Mouse (Mus musculus): ENCODE results near the gene Ncmap. TPM values are rescaled to one million over a fixed set of nuclear protein-coding genes. Genes with fewer than 3 reads are reported as not detected.
A peak's percentile ranks its signal among the peaks of the same experiment; 100 is the strongest.
"Not testable (repeated sequence)": the region's sequence is repeated elsewhere in the genome, so short reads cannot be mapped to it uniquely, and the experiment has no call there.

The Ncmap gene
- total RNA-seq, 2 experiments from 2014 or later: 4.0 to 4.2 TPM

DNA sequence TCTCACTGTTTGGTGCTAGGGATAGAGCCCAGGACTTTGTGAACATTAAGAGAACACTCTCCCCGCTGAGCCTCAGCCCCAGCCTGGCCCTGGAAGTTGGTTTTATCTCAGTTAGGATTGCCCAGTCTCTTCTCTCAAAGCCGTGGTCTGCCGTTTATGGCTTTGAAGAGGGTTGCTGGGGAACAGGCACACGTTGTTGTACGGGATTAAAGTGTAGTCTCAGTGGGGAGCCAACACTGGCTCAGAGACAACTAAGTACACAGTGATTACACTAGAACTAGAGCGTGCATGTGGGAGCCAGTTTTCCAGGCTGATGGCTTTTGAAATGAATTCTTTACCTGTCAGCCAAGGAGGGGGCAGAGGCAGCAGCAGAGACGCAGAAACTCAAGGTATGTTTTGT is 3.9 kb upstream of the Ncmap start:
- no peak for DNase-seq

- no peak for DNase-seq
These were observed 476 bp downstream of the Ncmap start for GRCm38 (mm10) chr4:135397551-135397950.

- no peak for DNase-seq
These were observed 1.7 kb downstream of the Ncmap start for GRCm38 (mm10) chr4:135396303-135396702.

- no peak for DNase-seq
These were observed 2.7 kb downstream of the Ncmap start for GRCm38 (mm10) chr4:135395375-135395774.

GRCm38 (mm10) chr4:135394666-135395065 is 3.4 kb downstream of the Ncmap start:
- DNase-seq: no peak

- no peak for DNase-seq
These were observed 4.6 kb downstream of the Ncmap start for GRCm38 (mm10) chr4:135393381-135393780.

GRCm38 (mm10) chr4:135392801-135393200 is 5.2 kb downstream of the Ncmap start:
- no peak for DNase-seq

GRCm38 (mm10) chr4:135391014-135391413 is 7.0 kb downstream of the Ncmap start:
- DNase-seq: no peak

DNA sequence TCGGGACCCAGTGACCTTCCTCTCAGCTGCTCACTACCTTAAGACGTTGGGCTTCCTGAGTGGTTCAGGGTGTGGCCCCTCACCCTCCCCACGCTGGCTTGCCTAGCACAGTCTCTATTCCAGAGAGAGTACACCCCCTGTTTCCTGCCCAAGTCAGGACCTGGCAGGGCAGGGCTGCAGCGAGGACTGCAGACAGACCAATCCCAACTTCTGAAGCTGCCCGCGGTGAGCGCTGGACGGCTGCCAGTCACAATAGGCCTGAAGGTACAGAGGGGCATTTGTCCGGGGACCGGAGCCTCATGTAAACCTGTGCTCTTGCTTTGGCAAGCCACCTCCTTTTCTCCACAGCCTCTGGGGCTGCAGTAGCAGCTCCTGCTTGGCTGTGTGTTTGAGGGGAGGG is 12.4 kb downstream of the Ncmap start:
- no peak for DNase-seq

DNA sequence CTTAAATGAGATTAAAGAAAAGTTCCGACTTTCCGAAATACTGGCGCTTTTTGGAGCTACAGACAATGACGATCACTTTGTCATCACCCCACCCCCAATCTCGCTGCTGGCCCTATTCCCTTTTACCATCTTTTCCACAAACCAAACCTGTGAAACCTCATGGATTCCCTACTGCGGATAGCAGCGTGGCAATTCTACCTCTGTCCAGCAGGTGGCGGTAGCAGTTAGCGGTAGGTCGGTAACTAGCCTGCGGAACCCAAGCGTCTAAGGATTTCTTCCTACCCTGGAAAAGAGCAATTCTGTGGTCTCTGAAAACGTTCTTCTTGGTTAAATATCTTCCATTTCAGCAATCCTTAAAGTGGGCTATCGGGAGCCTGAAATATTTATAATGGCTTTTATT is 15.7 kb downstream of the Ncmap start:
- DNase-seq: no peak

DNA sequence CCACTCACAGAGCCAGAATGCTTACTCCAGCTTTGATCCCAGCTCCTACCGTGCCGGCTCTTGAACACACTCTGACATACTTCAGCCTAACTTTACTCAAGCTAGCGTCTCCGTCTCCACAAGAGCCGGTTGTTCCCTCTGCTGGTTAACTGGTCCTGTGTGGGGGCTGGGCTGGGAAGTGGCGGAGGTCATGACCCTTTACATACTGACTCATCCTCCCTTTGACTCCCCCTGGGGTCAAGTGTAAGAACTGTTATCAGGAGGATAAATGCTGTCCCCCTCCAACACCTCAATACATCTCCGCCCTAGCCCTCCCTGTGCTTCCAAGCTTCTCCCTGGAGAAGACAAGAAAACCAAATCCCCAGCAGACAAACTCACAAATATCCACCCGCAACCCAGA is 16.7 kb downstream of the Ncmap start:
- DNase-seq: no peak

DNA sequence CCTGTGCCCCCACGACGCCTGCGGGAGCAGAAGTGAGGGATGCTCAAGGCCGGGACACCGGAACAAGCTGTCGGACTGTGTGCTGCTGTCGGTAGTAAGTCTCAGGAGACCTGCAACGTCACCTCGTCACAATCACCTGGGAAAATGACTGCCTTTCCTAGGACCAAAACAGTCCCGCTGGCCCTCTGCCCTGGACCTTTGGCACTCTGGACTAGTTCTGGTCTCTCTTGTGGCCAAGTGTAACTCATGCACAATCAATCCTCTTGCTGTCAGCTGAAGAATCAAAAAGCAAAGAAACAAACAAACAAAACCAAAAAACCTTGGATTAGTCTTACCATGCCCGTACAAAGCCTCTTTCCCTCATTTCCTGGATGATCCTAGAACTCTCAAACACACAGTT is 20.8 kb downstream of the Ncmap start:
- no peak for DNase-seq

GRCm38 (mm10) chr4:135375444-135375843 is 22.6 kb downstream of the Ncmap start:
- DNase-seq: no peak

GRCm38 (mm10) chr4:135373299-135373698 is 24.7 kb downstream of the Ncmap start:
- DNase-seq: no peak

- no peak for DNase-seq
These were observed 27.7 kb downstream of the Ncmap start for GRCm38 (mm10) chr4:135370372-135370771.

DNA sequence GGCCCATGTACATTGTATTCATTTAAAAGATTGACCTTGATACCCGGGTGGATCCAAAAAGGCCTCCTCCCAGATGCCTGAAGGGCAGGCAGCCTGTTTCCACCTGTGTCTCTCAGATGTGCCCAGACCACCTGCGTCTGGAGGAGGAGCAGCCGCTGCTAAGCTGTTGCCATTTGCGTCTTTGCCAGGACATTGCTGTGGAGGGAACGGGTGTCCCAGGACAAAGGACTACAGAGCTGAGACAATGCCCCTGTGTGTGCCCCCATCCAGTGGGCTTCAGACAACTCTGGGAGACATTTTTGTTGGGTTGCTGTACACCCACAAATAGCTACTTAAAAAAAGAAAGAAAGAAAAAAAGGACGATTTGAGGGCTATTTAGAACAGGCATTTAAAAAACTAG is 35.2 kb downstream of the Ncmap start:
- DNase-seq: no peak

DNA sequence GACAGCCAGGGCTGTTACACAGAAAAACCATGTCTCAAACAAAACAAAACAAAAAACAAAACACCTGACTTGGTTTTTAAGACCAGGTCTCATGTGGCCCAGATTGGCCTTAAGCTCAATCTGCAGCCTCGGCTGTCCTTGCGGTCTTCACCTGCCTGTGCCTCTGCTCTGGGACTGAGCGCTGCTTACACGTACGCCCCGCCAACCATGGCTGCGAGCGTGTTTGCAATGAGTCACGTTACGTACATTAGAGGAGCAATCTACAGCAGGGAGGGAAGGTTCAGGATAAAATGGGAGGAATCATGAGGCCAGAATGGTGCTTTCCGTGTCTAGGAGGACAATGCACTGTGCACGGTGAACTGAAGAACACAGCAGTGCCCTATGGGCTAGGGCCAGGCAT is 36.3 kb downstream of the Ncmap start:
- DNase-seq: no peak

GRCm38 (mm10) chr4:135358736-135359135 is 39.3 kb downstream of the Ncmap start:
- DNase-seq: no peak

- no peak for DNase-seq
These were observed 40.7 kb downstream of the Ncmap start for GRCm38 (mm10) chr4:135357221-135357920.

DNA sequence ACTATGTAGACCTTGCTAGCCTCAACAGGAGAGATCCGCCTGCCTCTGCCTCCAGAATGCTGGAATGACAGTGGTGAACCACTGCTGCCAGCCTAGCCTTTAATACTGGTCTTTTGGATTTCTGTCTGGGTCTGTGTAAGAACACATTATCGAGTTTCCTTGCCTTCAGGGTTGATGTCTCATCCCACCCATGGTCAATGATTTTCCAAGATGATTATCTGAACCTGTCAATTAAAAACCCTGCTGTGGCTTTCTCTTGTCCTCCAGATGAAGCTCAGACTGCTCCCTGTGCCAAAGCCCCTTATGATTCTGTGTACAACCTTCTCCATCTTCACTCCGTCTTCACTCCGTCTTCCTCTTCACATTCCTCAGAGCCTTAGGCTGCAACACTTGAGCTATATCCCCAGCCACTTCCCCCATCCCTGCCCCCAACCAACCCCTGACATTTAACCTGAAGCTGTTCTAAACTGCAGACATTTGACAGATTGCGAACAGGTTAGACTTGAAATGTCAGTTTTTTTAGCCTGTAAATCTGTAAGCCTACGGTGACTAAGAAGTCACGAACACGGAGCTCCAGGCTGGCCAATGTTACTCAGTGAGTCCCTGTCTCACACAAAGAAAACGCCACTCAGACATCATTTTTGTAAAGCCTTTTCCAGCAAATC is 42.0 kb downstream of the Ncmap start:
- no peak for DNase-seq

GRCm38 (mm10) chr4:135354751-135355150 is 43.3 kb downstream of the Ncmap start:
- not testable (repeated sequence) for DNase-seq

DNA sequence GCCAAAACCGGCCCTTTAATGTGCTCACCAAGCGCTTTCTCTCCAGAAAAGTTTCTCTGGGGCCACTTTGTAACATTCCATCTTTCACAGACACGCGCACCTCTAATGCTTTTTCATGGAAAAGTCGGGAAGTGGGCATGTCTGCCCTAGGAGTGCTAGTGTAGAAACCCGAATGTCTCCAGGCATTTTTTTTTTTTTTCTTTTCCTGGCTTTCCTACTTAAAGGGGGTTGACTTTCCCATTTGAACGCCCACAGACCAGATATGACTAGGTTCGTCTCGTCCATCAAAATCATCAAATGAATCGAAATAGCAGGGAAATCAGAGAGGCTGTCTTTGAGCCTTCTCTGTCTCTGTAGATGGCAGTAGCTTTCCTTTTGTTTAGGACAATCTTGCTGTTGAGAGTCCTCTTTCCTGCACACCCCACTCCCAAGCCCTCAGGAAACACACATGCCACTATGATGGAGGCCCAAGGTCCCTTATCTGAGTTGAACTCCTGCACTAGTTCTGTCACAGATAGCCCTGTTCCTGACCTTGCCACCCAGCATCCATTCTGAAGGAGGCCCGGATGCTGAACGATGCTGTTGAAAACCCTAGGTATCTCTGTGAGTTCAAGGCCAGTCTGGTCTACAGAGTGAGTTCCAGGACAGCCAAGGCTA is 44.1 kb downstream of the Ncmap start:
- DNase-seq: no peak

- DNase-seq: peak; percentile 99
These were observed 44.8 kb downstream of the Ncmap start, which contains the start of gene Srrm1 for GRCm38 (mm10) chr4:135353066-135353793. Gene Srrm1 (minus strand): TSS chr4:135353321.

Measured in gastrocnemius, postnatal 25 days (tissue).